Comparison of ENCODE assay signal across 21 mouse cellular contexts in the genomic region with DNA sequence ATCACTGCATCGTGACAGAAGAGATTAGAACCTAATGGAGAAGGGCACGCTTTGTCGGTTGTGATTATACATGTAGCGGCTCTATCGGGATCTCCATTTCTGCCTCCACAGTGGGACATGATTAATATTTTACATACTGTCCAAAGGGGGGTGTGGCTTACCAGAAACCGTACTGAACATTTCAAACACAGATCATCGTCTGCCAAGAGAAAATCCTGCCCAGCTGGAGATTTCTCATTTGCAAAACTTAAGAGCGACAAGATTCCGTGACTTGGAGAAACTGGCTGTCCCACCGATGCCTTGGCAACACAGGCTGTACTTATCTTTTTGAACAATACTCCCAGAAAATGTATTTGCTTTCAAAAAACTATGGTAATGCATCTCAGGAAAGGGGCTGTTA. TPM values are rescaled to one million over a fixed set of nuclear protein-coding genes. Genes with fewer than 3 reads are reported as not detected.
DNase-seq lines count a peak whose midpoint lies in the region; ATAC-seq and TF ChIP-seq lines count a peak whose summit lies in the region.
"Had no signal": no experiment of that assay in that cellular context is flagged by ENCODE, and none has a peak within 500 bp of the region (broad histone marks: within the 10 kb centered on the region; RNA-seq: fewer than 3 reads in every experiment).

No protein-coding gene starts in this region.

- WGBS in embryonic facial prominence, embryonic 14.5 days = 55% methylated on average over 10 of the region's 10 CpGs
- WGBS in embryonic facial prominence, embryonic 10.5 days = 92% methylated on average over 10 of the region's 10 CpGs
- 56% methylated on average over 10 of the region's 10 CpGs for WGBS in hindbrain, embryonic 13.5 days
- 80% methylated on average over 10 of the region's 10 CpGs for WGBS in hindbrain, embryonic 11.5 days
- WGBS in midbrain, embryonic 14.5 days = 30% methylated on average over 10 of the region's 10 CpGs
- WGBS in midbrain, postnatal 0 days = 34% methylated on average over 10 of the region's 10 CpGs
- WGBS in stomach, postnatal 0 days = 47% methylated on average over 10 of the region's 10 CpGs

- H3K9me3 ChIP-seq in embryonic facial prominence, embryonic 14.5 days (ENCODE audit: control insufficient read depth, low read length) = no peaks in the 10 kb centered on the region
- no peaks in the 10 kb centered on the region for H3K9me3 ChIP-seq in embryonic facial prominence, embryonic 10.5 days
- no peaks in the 10 kb centered on the region for H3K9me3 ChIP-seq in hindbrain, embryonic 13.5 days
- no peaks in the 10 kb centered on the region for H3K9me3 ChIP-seq in hindbrain, embryonic 11.5 days (ENCODE audit: control insufficient read depth, low read length)
- no peaks in the 10 kb centered on the region for H3K9me3 ChIP-seq in midbrain, embryonic 14.5 days (ENCODE audit: control insufficient read depth, low read length)
- no peaks in the 10 kb centered on the region for H3K9me3 ChIP-seq in midbrain, postnatal 0 days (ENCODE audit: low read length)
- H3K9me3 ChIP-seq in stomach, postnatal 0 days (ENCODE audit: control insufficient read depth, low read length) = no peaks in the 10 kb centered on the region
- H3K9me3 ChIP-seq: forebrain, embryonic 12.5 days; kidney, embryonic 15.5 days; midbrain, embryonic 13.5 days had no signal

- no peak for ATAC-seq in embryonic facial prominence, embryonic 14.5 days (ENCODE audit: low read depth)
- peak; percentile 19; the same call in 1 of the 2 replicates for ATAC-seq in hindbrain, embryonic 13.5 days (ENCODE audit: low FRiP score)
- no peak for ATAC-seq in hindbrain, embryonic 11.5 days (ENCODE audit: low FRiP score)
- ATAC-seq in midbrain, embryonic 14.5 days (ENCODE audit: low FRiP score, low TSS enrichment) = no peak
- ATAC-seq in midbrain, postnatal 0 days (ENCODE audit: low FRiP score) = no peak
- ATAC-seq in stomach, postnatal 0 days (ENCODE audit: low FRiP score, low TSS enrichment) = 0 out of 2 replicates have a peak, but pooled peaks have one; percentile 36
- ATAC-seq: inflammation-experienced regulatory T-cells, adult 6 months; Patski had no signal

- H3K27ac ChIP-seq in embryonic facial prominence, embryonic 14.5 days (replicated peaks; ENCODE audit: low read depth, low read length) = no peak overlapping the region
- H3K27ac ChIP-seq in embryonic facial prominence, embryonic 10.5 days (replicated peaks) = no peak overlapping the region
- H3K27ac ChIP-seq in hindbrain, embryonic 13.5 days = no peak overlapping the region
- H3K27ac ChIP-seq in hindbrain, embryonic 11.5 days (ENCODE audit: low read depth, low read length) = no peak overlapping the region
- no peak overlapping the region for H3K27ac ChIP-seq in midbrain, embryonic 14.5 days (replicated peaks; ENCODE audit: low read depth, low read length)
- no peak overlapping the region for H3K27ac ChIP-seq in midbrain, postnatal 0 days (ENCODE audit: low read depth, low read length)
- H3K27ac ChIP-seq in stomach, postnatal 0 days (replicated peaks) = 0 out of 2 replicates have a peak overlapping the region, but pooled peaks have one; percentile 4
- H3K27ac ChIP-seq: forebrain, embryonic 12.5 days; kidney, embryonic 15.5 days; liver, embryonic 14.5 days; midbrain, embryonic 13.5 days had no signal

- H3K9ac ChIP-seq in embryonic facial prominence, embryonic 14.5 days (ENCODE audit: low read depth, low read length) = no peak overlapping the region
- no peak overlapping the region for H3K9ac ChIP-seq in hindbrain, embryonic 13.5 days
- H3K9ac ChIP-seq in hindbrain, embryonic 11.5 days (ENCODE audit: low read depth, low read length) = no peak overlapping the region
- no peak overlapping the region for H3K9ac ChIP-seq in midbrain, embryonic 14.5 days (replicated peaks; ENCODE audit: low read length)
- H3K9ac ChIP-seq in midbrain, postnatal 0 days (replicated peaks; ENCODE audit: low read length, poor library complexity, severe bottlenecking) = no peak overlapping the region
- H3K9ac ChIP-seq in stomach, postnatal 0 days (ENCODE audit: low read length) = no peak overlapping the region
- H3K9ac ChIP-seq: forebrain, embryonic 12.5 days; kidney, embryonic 15.5 days; liver, embryonic 14.5 days; midbrain, embryonic 13.5 days had no signal

- no peaks in the 10 kb centered on the region for H3K27me3 ChIP-seq in embryonic facial prominence, embryonic 14.5 days (replicated peaks; ENCODE audit: control insufficient read depth, insufficient read depth, low read length)
- H3K27me3 ChIP-seq in embryonic facial prominence, embryonic 10.5 days (replicated peaks; ENCODE audit: low read depth, poor library complexity, severe bottlenecking) = no peaks in the 10 kb centered on the region
- H3K27me3 ChIP-seq in hindbrain, embryonic 13.5 days = no peaks in the 10 kb centered on the region
- no peaks in the 10 kb centered on the region for H3K27me3 ChIP-seq in hindbrain, embryonic 11.5 days (ENCODE audit: control insufficient read depth, insufficient read depth, low read length)
- no peaks in the 10 kb centered on the region for H3K27me3 ChIP-seq in midbrain, embryonic 14.5 days (ENCODE audit: control insufficient read depth, insufficient read depth, low read length)
- H3K27me3 ChIP-seq in midbrain, postnatal 0 days (ENCODE audit: insufficient read depth, low read length) = no peaks in the 10 kb centered on the region
- H3K27me3 ChIP-seq in stomach, postnatal 0 days (ENCODE audit: control insufficient read depth, insufficient read depth, low read length) = no peaks in the 10 kb centered on the region
- H3K27me3 ChIP-seq: forebrain, embryonic 12.5 days; Patski had no signal

- TF ChIP-seq EP300 in stomach, postnatal 0 days (optimal IDR thresholded peaks at IDR 0.05) = no peak

- DNase-seq in embryonic facial prominence, embryonic 14.5 days (ENCODE audit: low spot score) = peak; percentile 77
- no peak for DNase-seq in embryonic facial prominence, embryonic 10.5 days (ENCODE audit: low spot score)
- DNase-seq in hindbrain, embryonic 11.5 days (ENCODE audit: low spot score) = no peak
- DNase-seq in midbrain, embryonic 14.5 days = peak; percentile 42
- no peak for DNase-seq in midbrain, postnatal 0 days (ENCODE audit: low spot score)
- no peak for DNase-seq in stomach, postnatal 0 days (ENCODE audit: low spot score)
- DNase-seq in kidney, postnatal 25 days = no peak
- DNase-seq: adrenal gland, postnatal 10 days; cerebellum, postnatal 10 days; gastrocnemius, postnatal 10 days; heart, adult 18-20 months had no signal

- no peak for TF ChIP-seq CTCF in midbrain, postnatal 0 days (IDR thresholded peaks at IDR 0.05)
- TF ChIP-seq CTCF in stomach, postnatal 0 days (IDR thresholded peaks at IDR 0.05; ENCODE audit: low read depth) = no peak

- peaks cover 43% of the 10 kb centered on the region for H3K4me1 ChIP-seq in embryonic facial prominence, embryonic 14.5 days (ENCODE audit: control insufficient read depth, insufficient read depth, low read length)
- peaks cover 58% of the 10 kb centered on the region for H3K4me1 ChIP-seq in embryonic facial prominence, embryonic 10.5 days
- peaks cover 32% of the 10 kb centered on the region for H3K4me1 ChIP-seq in hindbrain, embryonic 13.5 days (replicated peaks)
- H3K4me1 ChIP-seq in hindbrain, embryonic 11.5 days (replicated peaks; ENCODE audit: control insufficient read depth, insufficient read depth, low read length) = no peaks in the 10 kb centered on the region
- peaks cover 28% of the 10 kb centered on the region for H3K4me1 ChIP-seq in midbrain, embryonic 14.5 days (ENCODE audit: control insufficient read depth, insufficient read depth, low read length)
- H3K4me1 ChIP-seq in midbrain, postnatal 0 days (ENCODE audit: insufficient read depth, low read length) = no peaks in the 10 kb centered on the region
- 0 out of 2 replicates have a peak, but pooled peaks cover 5% of the 10 kb centered on the region for H3K4me1 ChIP-seq in stomach, postnatal 0 days (replicated peaks; ENCODE audit: control insufficient read depth, insufficient read depth)

- H3K4me3 ChIP-seq in embryonic facial prominence, embryonic 14.5 days (ENCODE audit: low read depth, low read length) = no peak overlapping the region
- H3K4me3 ChIP-seq in embryonic facial prominence, embryonic 10.5 days = no peak overlapping the region
- no peak overlapping the region for H3K4me3 ChIP-seq in hindbrain, embryonic 13.5 days
- H3K4me3 ChIP-seq in hindbrain, embryonic 11.5 days (ENCODE audit: low read depth, low read length) = no peak overlapping the region
- H3K4me3 ChIP-seq in midbrain, embryonic 14.5 days (replicated peaks; ENCODE audit: low read depth, low read length) = no peak overlapping the region
- H3K4me3 ChIP-seq in midbrain, postnatal 0 days (ENCODE audit: low read depth, low read length) = no peak overlapping the region
- no peak overlapping the region for H3K4me3 ChIP-seq in stomach, postnatal 0 days (ENCODE audit: low read depth, low read length)
- H3K4me3 ChIP-seq: forebrain, embryonic 12.5 days; kidney, embryonic 15.5 days; midbrain, embryonic 13.5 days; myocyte had no signal

- no peak overlapping the region for H3K4me2 ChIP-seq in embryonic facial prominence, embryonic 14.5 days (ENCODE audit: low read depth, low read length)
- H3K4me2 ChIP-seq in hindbrain, embryonic 13.5 days = no peak overlapping the region
- H3K4me2 ChIP-seq in hindbrain, embryonic 11.5 days (replicated peaks; ENCODE audit: low read depth, low read length) = no peak overlapping the region
- no peak overlapping the region for H3K4me2 ChIP-seq in midbrain, embryonic 14.5 days (ENCODE audit: low read length)
- no peak overlapping the region for H3K4me2 ChIP-seq in midbrain, postnatal 0 days (ENCODE audit: low read depth, low read length, poor library complexity, severe bottlenecking)
- H3K4me2 ChIP-seq in stomach, postnatal 0 days (replicated peaks; ENCODE audit: low read depth) = no peak overlapping the region
- H3K4me2 ChIP-seq: forebrain, embryonic 12.5 days; kidney, embryonic 15.5 days; midbrain, embryonic 13.5 days had no signal

- H3K36me3 ChIP-seq in embryonic facial prominence, embryonic 14.5 days (ENCODE audit: control insufficient read depth, insufficient read depth, low read length) = no peaks in the 10 kb centered on the region
- H3K36me3 ChIP-seq in embryonic facial prominence, embryonic 10.5 days (replicated peaks) = peaks cover 21% of the 10 kb centered on the region
- no peaks in the 10 kb centered on the region for H3K36me3 ChIP-seq in hindbrain, embryonic 13.5 days
- H3K36me3 ChIP-seq in hindbrain, embryonic 11.5 days (ENCODE audit: control insufficient read depth, insufficient read depth, low read length) = no peaks in the 10 kb centered on the region
- H3K36me3 ChIP-seq in midbrain, embryonic 14.5 days (ENCODE audit: control insufficient read depth, insufficient read depth, low read length) = no peaks in the 10 kb centered on the region
- H3K36me3 ChIP-seq in midbrain, postnatal 0 days (ENCODE audit: insufficient read depth, low read length) = no peaks in the 10 kb centered on the region
- no peaks in the 10 kb centered on the region for H3K36me3 ChIP-seq in stomach, postnatal 0 days (ENCODE audit: control insufficient read depth, insufficient read depth, low read length)
- H3K36me3 ChIP-seq: forebrain, embryonic 12.5 days; kidney, embryonic 15.5 days; midbrain, embryonic 13.5 days had no signal

RNA-seq across cellular contexts. Expression of a gene that starts 25.1 kb away (rescaled TPM):
- 15.1 and 16.6 TPM in 2 replicates for polyA plus RNA-seq in embryonic facial prominence, embryonic 14.5 days (2014; fragmentation: Nextera tagmentation; extraction: Ambion mirVana)
- polyA plus RNA-seq in embryonic facial prominence, embryonic 10.5 days (2016; fragmentation: Nextera tagmentation; extraction: Ambion mirVana) = 7.9 and 8.9 TPM in 2 replicates
- 27.5 and 28.8 TPM in 2 replicates for polyA plus RNA-seq in hindbrain, embryonic 13.5 days (2015; fragmentation: Nextera tagmentation; extraction: Ambion mirVana)
- polyA plus RNA-seq in hindbrain, embryonic 11.5 days (2014; fragmentation: Nextera tagmentation; extraction: Ambion mirVana) = 20.5 and 23.9 TPM in 2 replicates
- polyA plus RNA-seq in midbrain, embryonic 14.5 days (2014; fragmentation: Nextera tagmentation; extraction: Ambion mirVana) = 14.5 and 20.6 TPM in 2 replicates
- 26.0 and 27.2 TPM in 2 replicates for total RNA-seq in midbrain, postnatal 0 days (2014; rRNA removed)
- 10.7 and 10.8 TPM in 2 replicates for polyA plus RNA-seq in midbrain, postnatal 0 days (2015; fragmentation: Nextera tagmentation; extraction: Ambion mirVana)
- polyA plus RNA-seq in stomach, postnatal 0 days (2015; fragmentation: Nextera tagmentation; extraction: Ambion mirVana) = 5.1 and 6.1 TPM in 2 replicates
- total RNA-seq: hematopoietic stem cell, adult 5-6 weeks; megakaryocyte, adult 5-6 weeks had no signal
- polyA plus RNA-seq: inflammation-experienced regulatory T-cells, adult 6 months had no signal

Comparison
In these comparisons a context has a peak if more than half of its experiments do, and no peak if none do; other contexts are left out.
1. ATAC-seq: peak in hindbrain, embryonic 13.5 days (single experiment) and stomach, postnatal 0 days (single experiment); none in embryonic facial prominence, embryonic 14.5 days (single experiment), hindbrain, embryonic 11.5 days (single experiment), midbrain, embryonic 14.5 days (single experiment) and midbrain, postnatal 0 days (single experiment).
2. DNase-seq: peak in embryonic facial prominence, embryonic 14.5 days (single experiment) and midbrain, embryonic 14.5 days (single experiment); none in embryonic facial prominence, embryonic 10.5 days (single experiment), hindbrain, embryonic 11.5 days (single experiment), midbrain, postnatal 0 days (single experiment), stomach, postnatal 0 days (single experiment) and kidney, postnatal 25 days (0 of 2).